Mouse (Mus musculus): ENCODE data around the gene Topaz1. TPM values are rescaled to one million over a fixed set of nuclear protein-coding genes. Genes with fewer than 3 reads are reported as not detected.
"Not testable (repeated sequence)": the region's sequence is repeated elsewhere in the genome, so short reads cannot be mapped to it uniquely, and the experiment has no call there.

The Topaz1 gene
- polyA plus RNA-seq, 1 experiment from 2014 or later = not detected

GRCm38 (mm10) chr9:122846156-122846555 is 99.0 kb downstream of the Topaz1 start:
- no peak for ATAC-seq (ENCODE audit: insufficient number of reproducible peaks, low FRiP score, low TSS enrichment, low read depth)
- Histone ChIP-seq H3K27me3 (no peaks in the 10 kb centered on the region), H3K36me3 (peaks cover 28% of the 10 kb centered on the region), H3K4me1 (no peaks in the 10 kb centered on the region), H3K4me2 (replicated peaks) (no peak overlapping the region), H3K4me3 (replicated peaks) (no peak overlapping the region), H3K9ac (no peak overlapping the region), H3K27ac (replicated peaks) (no peak overlapping the region), H3K9me3 (replicated peaks) (peaks cover 4% of the 10 kb centered on the region; the same call in 1 of the 2 replicates)

- not testable (repeated sequence) for H3K4me3 ChIP-seq (replicated peaks); H3K27me3 ChIP-seq; H3K4me2 ChIP-seq (replicated peaks); H3K9me3 ChIP-seq (replicated peaks); H3K27ac ChIP-seq (replicated peaks); H3K4me1 ChIP-seq; H3K9ac ChIP-seq; ATAC-seq (ENCODE audit: insufficient number of reproducible peaks, low FRiP score, low TSS enrichment, low read depth)
- H3K36me3 ChIP-seq = peaks cover 45% of the 10 kb centered on the region
- WGBS = 87% methylated on average over 7 of the region's 8 CpGs
Observed at GRCm38 (mm10) chr9:122847811-122848311, 100.7 kb downstream of the Topaz1 start.

Other genes starting within 250 kb of the Topaz1 start
- gene Tcaim, start 58.2 kb downstream of the Topaz1 start, polyA plus RNA-seq (2015; fragmentation: Nextera tagmentation; extraction: Ambion mirVana) = 7.5 and 7.7 TPM in 2 replicates
- 0.85 and 1.1 TPM in 2 replicates for gene Gm35549, start 96.7 kb downstream of the Topaz1 start, polyA plus RNA-seq (2015; fragmentation: Nextera tagmentation; extraction: Ambion mirVana)
- gene Zfp445, start 118.7 kb downstream of the Topaz1 start, polyA plus RNA-seq (2015; fragmentation: Nextera tagmentation; extraction: Ambion mirVana) = 61.4 and 63.9 TPM in 2 replicates
- 5.3 and 6.5 TPM in 2 replicates for gene Zkscan7, start 138.3 kb downstream of the Topaz1 start, polyA plus RNA-seq (2015; fragmentation: Nextera tagmentation; extraction: Ambion mirVana)
- gene Zfp105, start 175.7 kb downstream of the Topaz1 start, polyA plus RNA-seq (2015; fragmentation: Nextera tagmentation; extraction: Ambion mirVana) = 17.5 and 18.4 TPM in 2 replicates
- gene 1110059G10Rik, start 203.7 kb downstream of the Topaz1 start, polyA plus RNA-seq (2015; fragmentation: Nextera tagmentation; extraction: Ambion mirVana) = 28.1 and 29.2 TPM in 2 replicates
- 39.1 and 40.0 TPM in 2 replicates for gene Kif15, start 203.7 kb downstream of the Topaz1 start, polyA plus RNA-seq (2015; fragmentation: Nextera tagmentation; extraction: Ambion mirVana)